Mouse (Mus musculus) testis, adult 2 months (tissue): ENCODE measurements around the gene Fxn.

Experiments
- CTCF ChIP-seq: fragments of 200-500 bp; IDR thresholded peaks from 2 replicates; pipeline ENCODE4 v1.5.1; 2012; ENCODE audit warnings: low read depth, mild to moderate bottlenecking, inconsistent platforms, low read length, moderate library complexity; ENCODE audit not compliant: control insufficient read depth, insufficient read depth, insufficient replicate concordance
- POLR2A ChIP-seq: fragments of 200-500 bp; IDR thresholded peaks from 2 replicates; pipeline ENCODE4 v1.6.1; 2012; ENCODE audit warnings: low read depth, mild to moderate bottlenecking, inconsistent platforms, low read length, moderate library complexity; ENCODE audit not compliant: control insufficient read depth

DNA sequence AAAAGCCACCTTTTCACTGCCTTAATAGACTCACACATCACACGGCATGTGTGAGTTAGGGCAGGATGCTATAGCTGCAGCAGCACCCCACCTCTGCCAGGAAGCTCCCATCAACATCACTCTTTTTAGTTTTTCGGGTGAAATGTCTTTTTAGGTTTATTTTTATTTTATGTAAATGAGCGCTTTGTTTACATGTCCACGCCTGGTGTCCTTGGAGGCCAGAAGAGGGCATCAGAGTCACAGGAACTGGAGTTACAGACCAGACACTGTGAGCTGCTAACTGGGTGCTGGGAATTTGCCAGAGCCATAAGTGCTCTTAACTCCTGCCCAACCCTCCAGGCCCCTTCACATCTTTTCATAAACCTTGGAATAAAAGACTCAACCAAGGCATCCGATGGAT, 25.9 kb upstream of the Fxn start:
- no peak for TF ChIP-seq CTCF
- TF ChIP-seq POLR2A: no peak
